Mouse (Mus musculus): ENCODE data around the gene Myzap.
A peak's percentile ranks its signal among the peaks of the same experiment; 100 is the strongest.

The Myzap gene

DNA sequence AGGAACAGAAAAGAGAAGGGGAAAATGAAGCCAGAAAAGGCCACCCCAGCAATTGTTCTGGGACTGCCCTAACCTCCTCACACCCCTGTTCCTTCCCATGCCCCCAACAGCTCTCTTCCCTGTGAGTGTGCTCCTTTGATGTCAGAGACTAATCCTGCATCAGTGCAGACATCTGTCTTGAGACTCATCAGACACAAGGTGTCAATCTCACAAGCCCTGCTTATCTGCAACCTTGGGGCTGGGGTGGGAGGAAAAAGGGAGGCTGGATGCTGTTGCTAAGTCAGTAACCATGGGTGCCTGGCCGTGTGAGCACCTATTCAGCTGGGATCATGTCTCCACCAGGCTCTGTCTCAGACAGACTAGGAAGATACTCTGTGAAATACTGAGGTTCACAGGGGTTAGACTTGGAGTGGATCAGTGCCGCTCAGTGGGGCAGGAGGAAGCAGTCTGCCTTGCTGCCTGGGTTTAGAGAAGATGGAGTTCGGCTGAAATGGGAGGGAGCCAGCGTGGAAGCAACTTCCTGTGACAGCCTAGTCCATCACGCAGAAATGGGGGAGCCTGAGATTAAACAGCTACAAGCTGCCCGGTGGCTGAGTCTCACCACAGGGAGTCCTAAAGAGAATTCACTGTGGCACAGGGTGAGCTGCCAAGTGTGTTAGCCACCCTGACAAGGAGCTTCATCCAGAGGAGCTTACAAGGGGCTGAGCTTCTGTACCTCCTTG is 12.9 kb upstream of the Myzap start:
- DNase-seq (ENCODE audit: low spot score in 2 of 2) = no peak

DNA sequence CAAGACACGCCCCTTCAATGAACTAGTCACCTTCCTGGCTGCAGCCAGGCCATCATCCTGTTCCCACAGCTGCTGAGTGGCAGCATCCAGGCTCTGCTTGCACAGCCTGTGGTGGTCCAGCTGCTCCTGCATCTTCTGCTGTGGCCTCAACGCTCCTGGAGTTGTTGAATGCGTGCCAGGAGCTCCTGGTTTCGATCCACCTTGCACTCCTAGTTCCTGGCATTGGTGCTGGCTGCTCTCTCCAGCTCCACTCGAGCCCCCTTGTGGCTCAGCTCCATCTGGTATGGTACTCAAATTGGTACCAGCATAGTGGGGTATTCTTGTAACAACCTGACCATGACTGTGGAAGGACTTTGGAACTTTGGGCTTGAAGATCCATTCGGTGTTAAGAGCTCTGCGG is 7.7 kb upstream of the Myzap start:
- DNase-seq (ENCODE audit: low spot score in 2 of 2) = no peak

DNA sequence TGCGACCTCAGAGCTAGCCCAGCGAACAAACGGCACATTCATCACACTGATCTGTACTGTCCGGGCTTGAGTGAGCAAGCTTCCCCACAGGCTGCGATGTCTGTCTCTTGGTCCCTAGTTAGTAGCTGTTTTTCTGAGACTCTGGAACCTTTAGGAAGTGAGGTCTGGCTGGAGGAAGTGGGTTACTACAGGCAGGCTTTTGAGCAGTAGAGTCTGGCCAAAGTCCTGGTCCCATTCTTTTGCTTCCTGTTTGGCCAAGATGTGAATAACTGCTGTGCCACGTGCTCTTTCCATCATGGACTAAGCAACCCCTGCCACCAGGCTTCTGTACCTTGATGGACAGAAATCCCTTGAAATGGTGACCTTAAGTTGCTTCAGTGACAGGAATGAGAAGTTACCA is 4.7 kb upstream of the Myzap start:
- DNase-seq (ENCODE audit: low spot score in 2 of 2) = no peak

DNA sequence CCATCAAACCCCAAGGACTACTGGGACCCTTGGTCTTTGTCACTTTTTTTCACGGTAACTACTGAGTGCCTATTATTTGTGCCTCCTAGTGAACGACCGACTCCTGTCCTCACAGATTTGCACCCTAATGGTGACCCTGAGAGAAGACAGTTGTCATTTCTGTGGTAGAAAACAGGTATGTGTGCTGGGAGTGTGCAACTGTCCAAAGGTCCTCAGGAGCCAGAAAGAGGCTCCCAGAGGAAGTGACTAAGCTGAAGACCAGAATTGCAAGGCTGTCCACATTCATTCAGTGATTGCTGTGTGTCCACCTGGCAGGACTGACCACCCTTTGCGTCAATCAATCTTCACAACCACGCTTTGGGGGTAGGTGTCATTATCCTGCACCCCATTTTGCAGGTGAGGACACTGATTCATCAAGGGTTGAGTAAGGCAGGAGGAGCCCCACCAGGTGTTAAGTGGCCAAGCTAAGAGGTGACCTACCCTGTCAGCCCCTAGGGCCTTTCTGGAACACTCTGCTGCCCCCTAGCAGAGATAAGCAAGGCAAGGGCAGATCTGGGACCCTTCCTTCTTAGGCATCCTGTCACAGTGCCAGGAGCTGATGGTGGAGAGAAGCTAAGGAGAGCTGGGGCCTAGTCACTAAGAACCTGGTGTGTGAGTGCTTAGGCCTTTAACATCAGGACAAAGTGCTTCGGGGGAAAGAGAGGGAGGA is 571 bp upstream of the Myzap start:
- no peak for DNase-seq (ENCODE audit: low spot score in 2 of 2)

DNA sequence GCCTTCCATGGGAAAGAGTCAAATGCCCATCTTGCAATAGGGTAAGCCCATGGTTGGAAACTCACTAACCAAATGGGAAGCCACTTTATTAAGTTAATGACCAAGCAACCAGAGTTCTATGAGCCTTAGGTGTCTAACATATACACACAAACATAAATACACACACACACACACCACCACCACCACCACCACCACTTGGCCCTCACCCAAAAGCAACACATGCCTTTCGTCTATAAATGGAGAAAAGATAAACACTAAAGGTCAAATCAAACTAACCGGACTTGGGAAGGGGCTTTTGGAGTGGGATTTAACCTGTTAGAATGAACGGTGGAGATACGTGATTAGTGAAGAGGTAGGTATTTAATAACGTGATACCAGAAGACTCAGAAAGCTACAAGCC is 1.1 kb downstream of the Myzap start:
- DNase-seq (ENCODE audit: low spot score in 2 of 2) = no peak

DNA sequence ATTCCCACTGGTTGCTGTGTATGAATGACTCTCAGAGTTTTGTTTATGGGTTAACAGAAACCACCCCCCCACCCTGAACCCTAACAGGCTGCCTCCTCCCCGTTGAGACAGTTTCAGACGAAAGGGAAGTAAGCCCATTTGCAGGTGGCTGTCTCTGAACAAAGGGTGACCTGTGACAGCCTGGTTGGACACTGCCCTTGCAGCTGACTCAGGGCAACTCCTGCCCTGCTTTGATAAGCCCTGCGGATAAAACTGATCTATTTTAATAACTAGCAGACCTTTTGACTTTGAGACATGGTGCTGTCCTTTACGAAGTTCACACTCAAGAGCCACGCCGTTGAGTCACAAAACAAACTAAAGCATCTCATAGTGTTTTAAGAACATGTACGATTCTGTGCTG is 2.4 kb downstream of the Myzap start:
- DNase-seq (ENCODE audit: low spot score in 2 of 2) = peak; percentile 22 to 37

DNA sequence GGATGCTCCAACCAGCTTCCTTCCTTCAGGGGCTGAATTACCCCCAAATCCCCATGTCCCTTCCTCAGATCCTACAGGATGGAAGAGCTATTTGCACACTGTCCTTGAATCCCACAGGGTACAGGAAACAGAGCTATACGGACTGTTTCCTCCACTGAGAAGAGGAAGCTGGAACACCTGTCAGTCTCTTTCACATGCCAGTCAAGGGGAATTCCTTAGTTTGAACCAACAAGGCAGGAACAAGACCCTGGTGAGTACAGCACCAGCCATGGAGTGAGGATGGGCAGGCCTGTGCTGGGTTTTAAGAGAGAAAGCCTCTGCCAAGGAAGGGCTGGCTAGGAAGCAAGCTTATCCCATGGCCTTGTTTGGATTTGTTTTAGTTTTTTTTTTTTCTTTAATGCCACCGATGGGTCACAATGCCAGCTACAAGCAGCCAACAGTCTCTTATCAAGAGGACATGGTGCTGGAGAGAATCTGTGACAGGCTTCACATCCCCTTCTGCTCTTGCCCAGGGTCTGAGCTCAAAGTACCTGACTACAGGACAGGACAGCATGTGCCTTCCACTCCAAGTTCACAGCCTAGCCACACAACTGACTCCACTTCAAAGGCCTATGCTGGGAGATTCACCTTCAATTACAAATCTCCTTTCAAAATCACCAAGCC is 3.1 kb downstream of the Myzap start:
- DNase-seq (ENCODE audit: low spot score in 2 of 2) = peak in 1 of 2 experiments; percentile 12

DNA sequence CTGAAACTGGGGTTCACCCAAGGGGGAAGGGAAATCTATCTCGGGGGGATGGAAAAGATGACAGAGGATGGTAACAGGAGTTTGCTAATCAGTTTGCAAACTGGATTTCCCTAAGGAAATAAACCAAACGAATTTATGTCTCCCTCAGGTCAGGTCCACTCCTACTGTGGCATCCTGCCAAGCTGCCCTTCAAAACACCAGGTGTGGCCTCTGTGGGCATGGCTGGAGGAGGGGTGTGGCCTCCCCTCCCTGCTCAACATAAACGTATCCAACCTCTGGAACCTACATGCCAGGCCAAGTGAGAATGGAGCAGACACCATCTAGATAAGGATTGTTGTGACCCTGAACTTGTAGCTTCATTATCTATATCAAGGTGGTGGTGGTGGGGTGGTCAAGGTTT is 5.8 kb downstream of the Myzap start:
- no peak for DNase-seq (ENCODE audit: low spot score in 2 of 2)

DNA sequence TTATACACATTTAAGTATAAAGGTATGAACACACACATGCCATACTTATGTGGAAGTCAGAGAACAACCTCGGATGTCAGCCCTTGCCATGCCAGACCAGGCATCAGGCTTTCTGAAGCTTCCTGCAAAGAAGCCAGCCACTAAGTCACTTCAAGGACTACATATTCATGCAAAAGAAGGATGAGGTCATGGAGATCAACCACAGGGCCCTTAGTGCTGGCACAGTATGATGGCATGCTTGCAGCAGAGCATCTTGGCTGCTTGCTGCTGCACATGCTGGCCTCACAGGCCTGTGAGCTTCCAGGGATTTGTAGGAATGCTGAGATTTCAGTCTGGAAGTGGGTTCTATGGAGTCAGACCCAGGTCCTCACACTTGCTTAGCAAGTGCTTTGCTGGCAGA is 9.4 kb downstream of the Myzap start:
- DNase-seq (ENCODE audit: low spot score in 2 of 2) = no peak

DNA sequence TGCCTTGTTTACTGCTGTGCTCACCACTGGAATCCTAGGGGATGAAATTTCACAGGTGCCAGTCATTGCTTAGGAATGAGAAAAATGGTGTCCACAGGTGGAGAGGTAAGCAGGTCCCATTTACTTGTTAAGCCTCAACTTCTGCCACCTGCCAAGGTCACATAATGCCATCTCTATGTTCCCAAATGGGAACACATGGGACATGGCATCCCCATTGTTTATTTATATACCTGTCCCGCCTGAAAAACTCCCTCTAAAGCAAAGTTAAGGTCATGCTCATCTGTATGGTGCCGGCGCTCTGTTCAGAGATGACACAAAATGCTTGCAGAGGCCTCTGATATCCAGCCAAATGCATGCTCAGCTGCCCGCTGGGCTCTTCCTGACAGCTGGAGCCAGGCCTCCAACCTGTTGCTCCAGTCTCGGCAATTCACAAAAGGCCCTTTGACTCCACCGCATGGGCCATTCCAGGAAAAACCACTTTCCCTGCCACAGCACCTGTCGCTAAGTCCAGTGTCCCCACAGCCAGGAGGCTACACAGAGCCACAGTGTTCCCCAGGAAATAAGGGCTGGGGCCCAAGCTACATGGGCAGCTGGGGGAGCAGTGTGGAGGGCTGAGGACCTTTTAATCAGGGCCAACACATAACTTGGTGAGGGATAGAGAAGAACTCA is 13.1 kb downstream of the Myzap start:
- no peak for DNase-seq (ENCODE audit: low spot score in 2 of 2)

DNA sequence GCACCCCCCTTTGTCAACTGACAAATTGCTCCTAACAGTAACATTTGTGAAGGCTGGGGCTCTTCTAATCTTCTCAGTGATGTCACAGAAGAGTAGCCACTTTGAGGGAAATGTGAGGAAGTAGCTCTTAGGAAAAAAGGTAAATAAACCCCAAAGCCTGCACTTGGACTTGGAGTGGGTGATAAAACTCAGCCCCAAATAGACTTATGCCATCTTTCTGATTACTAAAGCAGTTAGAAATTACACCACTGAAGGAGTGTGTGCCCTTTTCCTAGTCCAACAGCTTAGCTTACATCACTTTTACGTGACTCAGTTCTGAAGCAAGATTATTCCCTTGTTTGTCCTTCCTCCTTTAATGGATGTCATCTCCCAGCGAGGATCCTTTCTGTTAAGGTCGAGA is 17.7 kb downstream of the Myzap start:
- DNase-seq (ENCODE audit: low spot score in 2 of 2) = no peak

DNA sequence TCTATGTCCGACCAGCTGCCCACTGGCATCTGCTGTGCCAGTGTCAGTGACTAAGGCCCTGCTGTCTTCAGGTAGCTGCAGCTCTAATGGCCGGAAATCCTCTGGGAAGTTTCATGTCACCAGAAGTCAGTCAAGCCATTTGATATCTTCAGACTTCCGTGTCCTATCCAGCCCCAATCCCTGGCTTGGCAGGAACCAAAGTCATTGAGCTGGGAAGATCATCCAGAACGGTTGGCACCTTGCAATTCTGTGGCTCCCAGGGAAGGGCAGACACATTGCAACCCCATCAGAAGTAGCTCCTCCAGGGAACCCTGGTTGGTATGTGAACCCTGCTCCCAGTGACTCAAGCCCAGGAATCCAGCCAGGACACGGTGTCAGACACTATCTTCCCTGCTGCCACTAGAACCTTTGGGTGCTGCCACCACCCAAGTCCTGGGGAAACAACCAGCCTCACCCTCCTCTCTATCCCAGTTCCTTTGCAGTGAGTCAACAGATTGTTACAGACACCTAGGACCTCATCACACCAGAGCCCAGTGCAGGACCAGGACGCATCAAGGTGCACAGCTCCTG is 18.3 kb downstream of the Myzap start:
- DNase-seq (ENCODE audit: low spot score in 2 of 2) = no peak

DNA sequence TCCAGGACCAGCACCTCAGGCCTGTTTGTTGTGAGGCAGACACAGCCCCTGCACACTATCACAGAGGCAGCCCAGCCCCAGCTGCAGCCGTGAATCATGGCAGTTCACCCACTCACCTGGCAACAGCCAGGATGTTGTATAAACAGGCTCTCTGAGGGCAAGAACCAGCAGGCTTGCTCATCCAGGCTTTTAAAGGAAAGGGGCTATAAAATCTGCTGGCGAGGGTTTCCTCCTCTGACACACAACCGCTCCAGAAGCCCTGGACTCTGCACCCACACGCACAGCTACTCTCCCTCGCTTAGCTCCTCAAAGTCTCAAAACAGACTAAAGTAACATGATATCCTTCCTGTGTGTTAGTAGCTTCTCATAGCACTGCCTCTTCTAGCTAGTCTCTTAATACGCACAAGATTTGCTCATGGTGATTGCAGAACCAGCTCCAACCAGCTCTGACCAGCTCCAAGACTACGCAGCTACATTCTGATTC is 21.0 kb downstream of the Myzap start:
- no peak for DNase-seq (ENCODE audit: low spot score in 2 of 2)

DNA sequence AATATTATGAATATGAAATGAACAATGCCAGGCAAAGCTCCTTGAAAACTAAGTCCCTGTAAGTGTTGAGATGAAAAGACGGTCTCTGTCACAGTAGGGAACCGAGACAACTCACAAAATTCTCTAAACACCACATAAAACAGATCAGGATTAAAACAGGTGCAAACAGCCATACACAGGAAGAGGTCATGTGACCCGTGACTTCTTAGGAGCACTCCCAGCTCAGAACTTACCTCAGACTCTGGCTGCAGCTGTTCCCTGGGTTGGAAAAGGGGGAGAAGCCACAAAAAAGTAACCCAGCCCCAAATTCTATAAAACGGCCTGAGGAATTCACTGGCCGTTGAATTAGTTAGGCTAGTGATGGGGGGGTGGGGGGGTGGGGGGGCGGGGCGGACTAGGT is 22.0 kb downstream of the Myzap start:
- DNase-seq (ENCODE audit: low spot score in 2 of 2) = no peak

DNA sequence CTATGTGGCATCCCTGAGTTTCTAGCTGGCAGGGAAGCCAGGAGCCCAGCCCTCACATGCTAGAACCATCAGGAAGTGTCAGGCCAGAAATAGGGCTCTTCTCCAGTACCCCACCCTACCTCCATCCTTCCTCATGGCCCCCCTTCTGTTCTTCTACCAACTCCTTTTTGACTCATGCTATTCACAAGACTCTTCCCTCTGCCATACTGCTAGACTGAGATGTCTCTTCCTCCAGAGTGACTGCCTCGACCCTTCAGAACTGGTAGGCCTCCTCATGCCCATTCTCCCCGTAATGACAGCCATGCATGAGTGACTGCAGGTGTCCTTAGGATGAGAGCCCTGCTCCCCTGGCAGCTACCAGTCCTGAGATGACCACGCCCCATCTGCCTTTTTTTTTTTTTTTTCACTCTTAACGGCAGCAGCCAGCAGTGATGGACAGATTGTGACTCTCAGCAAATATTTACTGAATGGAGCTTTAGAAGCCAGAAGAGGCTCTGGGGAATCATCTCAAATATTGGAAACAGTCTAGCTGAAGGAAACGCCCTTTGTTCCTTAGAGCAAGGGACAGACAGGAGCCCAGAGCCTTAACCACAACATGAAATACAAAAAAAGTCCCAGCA is 23.7 kb downstream of the Myzap start:
- no peak for DNase-seq (ENCODE audit: low spot score in 2 of 2)

DNA sequence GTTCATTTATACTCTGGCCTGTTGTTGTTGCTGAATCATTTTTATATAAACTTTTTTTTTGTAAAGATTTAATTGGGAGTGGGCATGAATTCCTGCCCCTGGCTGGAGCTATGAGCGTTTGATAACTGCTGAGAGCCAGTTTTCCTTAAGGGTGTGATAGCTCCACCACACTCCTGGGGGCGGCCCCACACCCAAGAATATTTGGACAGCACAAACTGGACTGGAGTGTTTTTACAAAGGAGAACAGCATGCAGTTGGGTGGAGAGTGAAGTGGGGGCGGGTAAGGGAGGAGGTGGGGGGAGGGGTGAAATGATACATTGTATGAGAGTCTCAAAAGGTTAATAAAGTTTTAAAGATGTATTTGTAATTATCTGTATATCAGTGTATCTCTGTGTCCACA is 24.8 kb downstream of the Myzap start:
- no peak for DNase-seq (ENCODE audit: low spot score in 2 of 2)

DNA sequence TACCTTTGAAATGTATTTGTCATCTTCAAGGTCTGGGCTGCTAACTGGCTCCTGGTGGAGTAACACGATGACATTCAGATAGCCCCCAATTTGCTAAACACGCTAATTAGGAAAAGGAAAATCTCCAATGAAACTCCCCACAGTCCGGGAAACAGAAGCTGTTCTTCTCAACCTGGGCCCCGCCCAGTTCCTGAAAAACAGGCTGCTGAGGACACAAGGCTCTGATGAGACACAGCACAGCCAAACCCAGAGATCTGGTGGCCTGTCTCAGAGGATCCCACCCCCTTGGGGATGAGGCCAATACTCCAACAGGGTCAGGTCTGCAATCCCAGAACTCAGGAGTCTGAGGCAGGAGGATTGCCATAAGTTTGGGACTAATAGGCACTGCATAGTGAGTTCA is 25.4 kb downstream of the Myzap start:
- DNase-seq (ENCODE audit: low spot score in 2 of 2) = no peak

DNA sequence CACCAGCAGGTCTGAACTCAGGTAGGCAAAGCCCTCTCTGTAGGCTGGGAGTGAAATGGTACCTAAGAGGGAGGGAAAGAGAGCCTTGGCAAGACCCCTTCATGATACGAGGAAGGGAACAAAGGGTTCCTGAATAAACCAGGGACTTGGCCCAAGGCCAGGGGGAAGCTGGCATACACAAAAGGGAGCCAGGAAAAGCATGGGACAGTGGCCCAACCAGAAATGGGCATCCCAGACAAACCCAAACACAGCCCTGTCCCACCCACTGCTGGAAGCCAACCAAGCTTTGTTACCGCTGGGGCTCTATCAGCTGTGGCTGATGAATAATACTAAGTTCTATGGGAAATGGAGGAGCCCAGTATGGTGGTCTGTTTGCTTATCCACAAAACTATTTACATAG is 34.4 kb downstream of the Myzap start:
- DNase-seq (ENCODE audit: low spot score in 2 of 2) = peak in 1 of 2 experiments; percentile 12

DNA sequence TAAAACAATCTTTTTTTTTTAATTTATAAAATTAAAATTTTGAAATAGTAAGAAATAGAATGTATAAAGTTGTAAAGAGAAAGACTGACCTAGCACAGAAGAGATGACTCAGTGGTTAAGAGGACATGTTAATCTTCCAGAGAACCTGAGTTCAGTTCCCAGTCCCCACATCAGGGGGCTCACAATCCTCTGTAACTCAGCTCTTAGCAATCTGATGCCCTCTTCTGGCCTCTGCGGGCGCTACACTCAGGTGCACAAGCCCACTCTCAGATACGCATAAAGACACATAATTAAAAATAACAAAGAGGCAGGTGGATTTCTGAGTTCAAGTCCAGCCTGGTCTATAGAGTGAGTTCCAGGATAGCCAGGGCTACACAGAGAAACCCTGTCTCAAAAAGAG is 38.2 kb downstream of the Myzap start:
- DNase-seq (ENCODE audit: low spot score in 2 of 2) = no peak

DNA sequence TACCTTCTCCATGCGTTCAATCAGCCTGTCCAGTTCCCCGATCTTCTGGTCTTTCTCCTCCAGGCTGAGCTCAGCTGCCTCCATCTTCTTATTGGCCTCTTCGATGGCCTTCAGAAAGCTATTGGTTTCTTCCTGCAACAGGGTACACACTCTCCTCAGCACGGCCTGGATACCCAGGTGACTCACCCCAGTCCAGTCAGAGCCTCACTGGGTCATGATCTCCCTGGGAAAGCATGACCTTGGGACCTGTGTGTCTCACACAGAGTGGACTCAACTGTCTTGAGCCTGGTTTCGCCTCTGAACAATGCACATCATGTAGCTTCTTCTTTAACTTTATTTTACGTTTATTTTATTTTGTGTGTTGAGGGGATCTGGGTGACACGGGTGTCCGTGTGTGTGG is 42.0 kb downstream of the Myzap start:
- no peak for DNase-seq (ENCODE audit: low spot score in 2 of 2)

DNA sequence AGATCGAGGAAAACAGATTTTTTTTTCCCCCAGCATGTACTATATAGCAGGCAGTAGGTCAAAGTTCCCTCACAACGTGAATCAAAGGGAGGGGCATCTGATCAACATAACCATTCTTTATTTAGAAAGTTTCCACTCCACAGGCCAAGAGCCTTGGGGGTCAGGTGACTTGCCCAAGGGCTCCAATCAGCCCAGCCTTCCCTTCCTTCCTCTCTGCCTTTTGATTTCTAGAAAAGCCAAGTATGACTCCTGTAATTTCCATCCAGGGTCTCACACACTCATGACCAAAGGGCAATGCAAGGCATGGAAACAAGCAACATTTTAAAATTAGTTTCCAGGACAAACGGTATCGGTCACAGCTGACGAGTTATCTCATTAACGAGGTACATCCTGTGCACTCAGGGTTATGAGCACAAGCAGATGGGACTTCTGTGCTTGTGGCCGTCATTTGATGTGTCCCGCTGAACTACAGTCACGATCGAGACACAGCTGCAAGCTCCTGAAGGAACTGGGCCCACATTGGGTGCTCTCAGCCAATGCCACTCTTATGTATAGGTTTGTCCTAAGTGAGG is 44.4 kb downstream of the Myzap start:
- peak; percentile 7 to 8 for DNase-seq (ENCODE audit: low spot score in 2 of 2)

Data from spleen, postnatal 36 days (tissue).